21 mouse cellular contexts compared by ENCODE assay signal in genomic region chr10:115465072-115465471, GRCm38 (mm10).
DNase-seq lines count a peak whose midpoint lies in the region; ATAC-seq and TF ChIP-seq lines count a peak whose summit lies in the region.
"Had no signal": no experiment of that assay in that cellular context is flagged by ENCODE, and none has a peak within 500 bp of the region (broad histone marks: within the 10 kb centered on the region; RNA-seq: fewer than 3 reads in every experiment).

No protein-coding gene starts in this region.

- no peak overlapping the region for H3K9ac ChIP-seq in hindbrain, embryonic 14.5 days
- H3K9ac ChIP-seq in hindbrain, embryonic 12.5 days = no peak overlapping the region
- H3K9ac ChIP-seq in hindbrain, postnatal 0 days (replicated peaks; ENCODE audit: low read length) = no peak overlapping the region
- H3K9ac ChIP-seq in hindbrain, embryonic 11.5 days (ENCODE audit: low read depth, low read length) = no peak overlapping the region
- H3K9ac ChIP-seq in midbrain, postnatal 0 days (replicated peaks; ENCODE audit: low read length, poor library complexity, severe bottlenecking) = no peak overlapping the region
- no peak overlapping the region for H3K9ac ChIP-seq in midbrain, embryonic 13.5 days (replicated peaks)
- H3K9ac ChIP-seq: embryonic facial prominence, embryonic 12.5 days; forebrain, embryonic 13.5 days; forebrain, embryonic 15.5 days had no signal

- no peak for TF ChIP-seq CTCF in hindbrain, postnatal 0 days (IDR thresholded peaks at IDR 0.05; ENCODE audit: low read depth)
- no peak for TF ChIP-seq CTCF in midbrain, postnatal 0 days (IDR thresholded peaks at IDR 0.05)

- no peaks in the 10 kb centered on the region for H3K36me3 ChIP-seq in hindbrain, embryonic 14.5 days (replicated peaks; ENCODE audit: control insufficient read depth, insufficient read depth)
- H3K36me3 ChIP-seq in hindbrain, embryonic 12.5 days = no peaks in the 10 kb centered on the region
- no peaks in the 10 kb centered on the region for H3K36me3 ChIP-seq in hindbrain, postnatal 0 days (ENCODE audit: insufficient read depth, low read length)
- no peaks in the 10 kb centered on the region for H3K36me3 ChIP-seq in hindbrain, embryonic 11.5 days (ENCODE audit: control insufficient read depth, insufficient read depth, low read length)
- H3K36me3 ChIP-seq in midbrain, postnatal 0 days (ENCODE audit: insufficient read depth, low read length) = no peaks in the 10 kb centered on the region
- H3K36me3 ChIP-seq in midbrain, embryonic 13.5 days = no peaks in the 10 kb centered on the region
- no peaks in the 10 kb centered on the region for H3K36me3 ChIP-seq in embryonic facial prominence, embryonic 10.5 days (replicated peaks)
- H3K36me3 ChIP-seq: forebrain, embryonic 15.5 days had no signal

- WGBS in hindbrain, embryonic 14.5 days = 62% methylated on average over 7 of the region's 7 CpGs
- WGBS in hindbrain, embryonic 12.5 days = 70% methylated on average over 7 of the region's 7 CpGs
- WGBS in hindbrain, postnatal 0 days = 64% methylated on average over 7 of the region's 7 CpGs
- WGBS in hindbrain, embryonic 11.5 days = 74% methylated on average over 7 of the region's 7 CpGs
- 84% methylated on average over 7 of the region's 7 CpGs for WGBS in midbrain, postnatal 0 days
- WGBS in midbrain, embryonic 13.5 days = 88% methylated on average over 7 of the region's 7 CpGs
- whole genome bisulfite sequencing in embryonic facial prominence, embryonic 10.5 days = 89% methylated on average over 7 of the region's 7 CpGs

- no peak overlapping the region for H3K4me2 ChIP-seq in hindbrain, embryonic 14.5 days (replicated peaks)
- no peak overlapping the region for H3K4me2 ChIP-seq in hindbrain, embryonic 12.5 days (replicated peaks)
- no peak overlapping the region for H3K4me2 ChIP-seq in hindbrain, postnatal 0 days (ENCODE audit: low read depth, low read length)
- H3K4me2 ChIP-seq in hindbrain, embryonic 11.5 days (replicated peaks; ENCODE audit: low read depth, low read length) = no peak overlapping the region
- H3K4me2 ChIP-seq in midbrain, postnatal 0 days (ENCODE audit: low read depth, low read length, poor library complexity, severe bottlenecking) = no peak overlapping the region
- H3K4me2 ChIP-seq in midbrain, embryonic 13.5 days (replicated peaks) = no peak overlapping the region
- H3K4me2 ChIP-seq: embryonic facial prominence, embryonic 12.5 days; forebrain, embryonic 13.5 days; forebrain, embryonic 15.5 days had no signal

- no peak overlapping the region for H3K4me3 ChIP-seq in hindbrain, embryonic 14.5 days (replicated peaks; ENCODE audit: low read length)
- H3K4me3 ChIP-seq in hindbrain, embryonic 12.5 days = no peak overlapping the region
- H3K4me3 ChIP-seq in hindbrain, postnatal 0 days (ENCODE audit: low read length) = no peak overlapping the region
- no peak overlapping the region for H3K4me3 ChIP-seq in hindbrain, embryonic 11.5 days (ENCODE audit: low read depth, low read length)
- no peak overlapping the region for H3K4me3 ChIP-seq in midbrain, postnatal 0 days (ENCODE audit: low read depth, low read length)
- no peak overlapping the region for H3K4me3 ChIP-seq in midbrain, embryonic 13.5 days (replicated peaks)
- no peak overlapping the region for H3K4me3 ChIP-seq in embryonic facial prominence, embryonic 10.5 days
- H3K4me3 ChIP-seq: embryonic facial prominence, embryonic 12.5 days; forebrain, embryonic 13.5 days; forebrain, embryonic 15.5 days had no signal

- no peaks in the 10 kb centered on the region for H3K9me3 ChIP-seq in hindbrain, embryonic 14.5 days (ENCODE audit: control insufficient read depth, low read length)
- no peaks in the 10 kb centered on the region for H3K9me3 ChIP-seq in hindbrain, embryonic 12.5 days (replicated peaks)
- no peaks in the 10 kb centered on the region for H3K9me3 ChIP-seq in hindbrain, postnatal 0 days (ENCODE audit: low read length)
- no peaks in the 10 kb centered on the region for H3K9me3 ChIP-seq in hindbrain, embryonic 11.5 days (ENCODE audit: control insufficient read depth, low read length)
- H3K9me3 ChIP-seq in midbrain, postnatal 0 days (ENCODE audit: low read length) = no peaks in the 10 kb centered on the region
- H3K9me3 ChIP-seq in midbrain, embryonic 13.5 days = no peaks in the 10 kb centered on the region
- H3K9me3 ChIP-seq in embryonic facial prominence, embryonic 10.5 days = no peaks in the 10 kb centered on the region
- H3K9me3 ChIP-seq: embryonic facial prominence, embryonic 12.5 days; forebrain, embryonic 13.5 days; forebrain, embryonic 15.5 days had no signal

- H3K27me3 ChIP-seq in hindbrain, embryonic 14.5 days (ENCODE audit: control insufficient read depth, insufficient read depth, low read length) = no peaks in the 10 kb centered on the region
- no peaks in the 10 kb centered on the region for H3K27me3 ChIP-seq in hindbrain, embryonic 12.5 days
- no peaks in the 10 kb centered on the region for H3K27me3 ChIP-seq in hindbrain, postnatal 0 days (ENCODE audit: insufficient read depth, low read length)
- H3K27me3 ChIP-seq in hindbrain, embryonic 11.5 days (ENCODE audit: control insufficient read depth, insufficient read depth, low read length) = no peaks in the 10 kb centered on the region
- no peaks in the 10 kb centered on the region for H3K27me3 ChIP-seq in midbrain, postnatal 0 days (ENCODE audit: insufficient read depth, low read length)
- 0 out of 2 replicates have a peak, but pooled peaks cover 3% of the 10 kb centered on the region for H3K27me3 ChIP-seq in midbrain, embryonic 13.5 days
- H3K27me3 ChIP-seq in embryonic facial prominence, embryonic 10.5 days (replicated peaks; ENCODE audit: low read depth, poor library complexity, severe bottlenecking) = peaks cover 36% of the 10 kb centered on the region
- H3K27me3 ChIP-seq: embryonic facial prominence, embryonic 12.5 days had no signal

- H3K27ac ChIP-seq in hindbrain, embryonic 14.5 days = no peak overlapping the region
- no peak overlapping the region for H3K27ac ChIP-seq in hindbrain, embryonic 12.5 days
- H3K27ac ChIP-seq in hindbrain, postnatal 0 days = no peak overlapping the region
- H3K27ac ChIP-seq in hindbrain, embryonic 11.5 days (ENCODE audit: low read depth, low read length) = no peak overlapping the region
- H3K27ac ChIP-seq in midbrain, postnatal 0 days (ENCODE audit: low read depth, low read length) = no peak overlapping the region
- H3K27ac ChIP-seq in midbrain, embryonic 13.5 days = no peak overlapping the region
- H3K27ac ChIP-seq in embryonic facial prominence, embryonic 10.5 days (replicated peaks) = no peak overlapping the region
- H3K27ac ChIP-seq: embryonic facial prominence, embryonic 12.5 days; forebrain, embryonic 13.5 days; forebrain, embryonic 15.5 days had no signal

- H3K4me1 ChIP-seq in hindbrain, embryonic 14.5 days (replicated peaks; ENCODE audit: control insufficient read depth, insufficient read depth, low read length) = no peaks in the 10 kb centered on the region; the same call in 1 of the 2 replicates
- H3K4me1 ChIP-seq in hindbrain, embryonic 12.5 days = no peaks in the 10 kb centered on the region
- no peaks in the 10 kb centered on the region for H3K4me1 ChIP-seq in hindbrain, postnatal 0 days (ENCODE audit: insufficient read depth, low read length)
- no peaks in the 10 kb centered on the region for H3K4me1 ChIP-seq in hindbrain, embryonic 11.5 days (replicated peaks; ENCODE audit: control insufficient read depth, insufficient read depth, low read length)
- H3K4me1 ChIP-seq in midbrain, postnatal 0 days (ENCODE audit: insufficient read depth, low read length) = no peaks in the 10 kb centered on the region
- H3K4me1 ChIP-seq in midbrain, embryonic 13.5 days (replicated peaks) = peaks cover 6% of the 10 kb centered on the region; the same call in 1 of the 2 replicates
- peaks cover 4% of the 10 kb centered on the region for H3K4me1 ChIP-seq in embryonic facial prominence, embryonic 10.5 days
- H3K4me1 ChIP-seq: embryonic facial prominence, embryonic 12.5 days had no signal

- peak; percentile 66 for ATAC-seq in hindbrain, embryonic 14.5 days (ENCODE audit: low FRiP score)
- ATAC-seq in hindbrain, embryonic 12.5 days (ENCODE audit: low FRiP score) = no peak
- 0 out of 2 replicates have a peak, but pooled peaks have one; percentile 59 for ATAC-seq in hindbrain, postnatal 0 days
- no peak for ATAC-seq in hindbrain, embryonic 11.5 days (ENCODE audit: low FRiP score)
- no peak for ATAC-seq in midbrain, postnatal 0 days (ENCODE audit: low FRiP score)
- no peak for ATAC-seq in midbrain, embryonic 13.5 days
- ATAC-seq: forebrain, embryonic 13.5 days; forebrain, embryonic 15.5 days had no signal

- DNase-seq in hindbrain, embryonic 14.5 days (ENCODE audit: low spot score) = no peak
- DNase-seq in hindbrain, postnatal 0 days (ENCODE audit: low spot score) = no peak
- no peak for DNase-seq in hindbrain, embryonic 11.5 days (ENCODE audit: low spot score)
- DNase-seq in midbrain, postnatal 0 days (ENCODE audit: low spot score) = peak; percentile 9
- DNase-seq in embryonic facial prominence, embryonic 10.5 days (ENCODE audit: low spot score) = peak; percentile 4
- no peak for DNase-seq in gastrocnemius, adult 8-10 months (ENCODE audit: low spot score in 2 of 2)
- DNase-seq: adrenal gland, adult 2 months; adrenal gland, postnatal 10 days; adrenal gland, postnatal 25 days; cerebellum, adult 11 months; cerebellum, adult 18-20 months; cerebellum, adult 8-10 months; cerebellum, adult 9-11 months; cerebellum, postnatal 14 days; cerebellum, postnatal 36 days; embryo, embryonic 11 days had no signal

Comparison
In these comparisons a context has a peak if more than half of its experiments do, and no peak if none do; other contexts are left out.
1. ATAC-seq: peak in hindbrain, embryonic 14.5 days (single experiment) and hindbrain, postnatal 0 days (single experiment); none in hindbrain, embryonic 12.5 days (single experiment), hindbrain, embryonic 11.5 days (single experiment), midbrain, postnatal 0 days (single experiment) and midbrain, embryonic 13.5 days (single experiment).
2. DNase-seq: peak in midbrain, postnatal 0 days (single experiment) and embryonic facial prominence, embryonic 10.5 days (single experiment); none in hindbrain, embryonic 14.5 days (single experiment), hindbrain, postnatal 0 days (single experiment), hindbrain, embryonic 11.5 days (single experiment) and gastrocnemius, adult 8-10 months (0 of 2).